Mouse (Mus musculus) cerebellum, adult 9-10 months (tissue): ENCODE results near the gene Gm20870.
"Not testable (repeated sequence)": the region's sequence is repeated elsewhere in the genome, so short reads cannot be mapped to it uniquely, and the experiment has no call there.

Experiments
- DNase-seq: peaks from one replicate; pipeline ENCODE4 v3.0.0; 2022

The Gm20870 gene

DNA sequence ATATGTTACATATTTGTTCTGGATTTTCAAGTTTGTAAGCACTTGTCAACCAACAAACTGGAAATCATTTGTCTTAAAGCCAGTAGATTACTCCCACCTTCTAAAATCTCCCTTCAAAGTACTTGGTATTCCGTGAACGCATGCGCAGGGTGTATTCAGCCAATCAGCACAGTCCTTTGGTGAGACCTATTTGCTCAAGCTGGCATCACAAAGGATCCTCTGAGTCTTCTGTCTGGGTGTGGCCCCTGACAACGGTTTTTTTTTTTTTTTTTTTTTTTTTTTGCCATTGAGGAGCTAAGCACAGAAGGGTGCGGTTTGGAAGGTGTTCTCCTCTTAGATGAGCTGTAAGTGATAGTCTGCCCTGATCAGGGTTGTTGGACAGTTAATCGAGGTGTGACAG, at the start of gene Gm20870:
Gene Gm20870 (plus strand): TSS at position 301 of the 400 bp plus-strand sequence.
- DNase-seq: not testable (repeated sequence)
